Mouse (Mus musculus): Measurements from ENCODE around the gene Olfr705. TPM values are rescaled to one million over a fixed set of nuclear protein-coding genes. Genes with fewer than 3 reads are reported as not detected.

The Olfr705 gene
- polyA plus RNA-seq (2012; rRNA removed) = not detected in 2 replicates

GRCm38 (mm10) chr7:106876791-106877190 lies at the start of gene Olfr705:
Gene Olfr705 (minus strand): TSS chr7:106876891.

GRCm38 (mm10) chr7:106907676-106908075 lies 31.0 kb upstream of the Olfr705 start, which contains the start of gene Olfr1532-ps1:
Gene Olfr1532-ps1 (plus strand): TSS chr7:106908001.

GRCm38 (mm10) chr7:106901141-106901540 lies 24.4 kb upstream of the Olfr705 start, which contains the start of gene Olfr707:
Gene Olfr707 (minus strand): TSS chr7:106901241.

GRCm38 (mm10) chr7:106888062-106888461 lies 11.4 kb upstream of the Olfr705 start, which contains the start of gene Olfr706:
Gene Olfr706 (minus strand): TSS chr7:106888162.

GRCm38 (mm10) chr7:106862885-106863284 lies 13.8 kb downstream of the Olfr705 start, which contains the start of gene Olfr704:
Gene Olfr704 (plus strand): TSS chr7:106863185.

GRCm38 (mm10) chr7:106843060-106843459 lies 33.6 kb downstream of the Olfr705 start, which contains the start of gene Olfr703:
Gene Olfr703 (plus strand): TSS chr7:106843360.

GRCm38 (mm10) chr7:106833793-106834192 lies 42.9 kb downstream of the Olfr705 start, which contains the start of gene Olfr702:
Gene Olfr702 (minus strand): TSS chr7:106833893.

Other genes starting within 250 kb of the Olfr705 start
- not detected in 2 replicates for gene Olfr693, start 196.3 kb downstream of the Olfr705 start, polyA plus RNA-seq (2012; rRNA removed)
- not detected in 2 replicates for gene Olfr694, start 185.1 kb downstream of the Olfr705 start, polyA plus RNA-seq (2012; rRNA removed)
- not detected in 2 replicates for gene Olfr695, start 160.5 kb downstream of the Olfr705 start, polyA plus RNA-seq (2012; rRNA removed)
- gene Olfr697, start 134.4 kb downstream of the Olfr705 start, polyA plus RNA-seq (2012; rRNA removed) = not detected in 2 replicates
- gene Olfr698, start 121.5 kb downstream of the Olfr705 start, polyA plus RNA-seq (2012; rRNA removed) = not detected in 2 replicates
- not detected in 2 replicates for gene Olfr699, start 83.7 kb downstream of the Olfr705 start, polyA plus RNA-seq (2012; rRNA removed)
- gene Olfr700, start 68.1 kb downstream of the Olfr705 start, polyA plus RNA-seq (2012; rRNA removed) = not detected in 2 replicates
- not detected in 2 replicates for gene Olfr701, start 62.8 kb downstream of the Olfr705 start, polyA plus RNA-seq (2012; rRNA removed)
- gene Olfr702, start 43.0 kb downstream of the Olfr705 start, polyA plus RNA-seq (2012; rRNA removed) = not detected in 2 replicates
- gene Olfr703, start 33.5 kb downstream of the Olfr705 start, polyA plus RNA-seq (2012; rRNA removed) = 0.05 TPM in 1 of 2 replicates, not detected in the other
- not detected in 2 replicates for gene Olfr704, start 13.7 kb downstream of the Olfr705 start, polyA plus RNA-seq (2012; rRNA removed)
- gene Olfr706, start 11.3 kb upstream of the Olfr705 start, polyA plus RNA-seq (2012; rRNA removed) = not detected in 2 replicates
- not detected in 2 replicates for gene Olfr707, start 24.4 kb upstream of the Olfr705 start, polyA plus RNA-seq (2012; rRNA removed)
- gene Olfr1532-ps1, start 31.1 kb upstream of the Olfr705 start, polyA plus RNA-seq (2012; rRNA removed) = not detected in 2 replicates
- gene Olfr709-ps1, start 55.3 kb upstream of the Olfr705 start, polyA plus RNA-seq (2012; rRNA removed) = not detected in 2 replicates
- gene Olfr710, start 71.4 kb upstream of the Olfr705 start, polyA plus RNA-seq (2012; rRNA removed) = not detected in 2 replicates
- not detected in 2 replicates for gene Olfr6, start 87.0 kb upstream of the Olfr705 start, polyA plus RNA-seq (2012; rRNA removed)
- gene Olfr711, start 98.6 kb upstream of the Olfr705 start, polyA plus RNA-seq (2012; rRNA removed) = not detected in 2 replicates
- not detected in 2 replicates for gene Olfr2, start 129.2 kb upstream of the Olfr705 start, polyA plus RNA-seq (2012; rRNA removed)
- not detected in 2 replicates for gene Olfr713, start 154.3 kb upstream of the Olfr705 start, polyA plus RNA-seq (2012; rRNA removed)
- gene Olfr714, start 194.1 kb upstream of the Olfr705 start, polyA plus RNA-seq (2012; rRNA removed) = not detected in 2 replicates
- gene Olfr17, start 216.3 kb upstream of the Olfr705 start, polyA plus RNA-seq (2012; rRNA removed) = not detected in 2 replicates
- not detected in 2 replicates for gene Olfr715b, start 233.5 kb upstream of the Olfr705 start, polyA plus RNA-seq (2012; rRNA removed)